Mouse (Mus musculus) gastrocnemius, adult 8-10 months (tissue): ENCODE results near the gene Olfr484. TPM values are rescaled to one million over a fixed set of nuclear protein-coding genes. Genes with fewer than 3 reads are reported as not detected.
"Not testable (repeated sequence)": the region's sequence is repeated elsewhere in the genome, so short reads cannot be mapped to it uniquely, and the experiment has no call there.

Experiments
- DNase-seq, 2 experiments: peaks; one replicate each; pipeline ENCODE4 v3.0.0; 2022; ENCODE audit warnings: low spot score in 2 of 2
- total RNA-seq, 4 experiments: library from RNA; stranded (reverse); gene quantifications; 2 replicates each; pipeline ENCODE4 v1.2.4; 2022

Gene Olfr484
- total RNA-seq = not detected

DNA sequence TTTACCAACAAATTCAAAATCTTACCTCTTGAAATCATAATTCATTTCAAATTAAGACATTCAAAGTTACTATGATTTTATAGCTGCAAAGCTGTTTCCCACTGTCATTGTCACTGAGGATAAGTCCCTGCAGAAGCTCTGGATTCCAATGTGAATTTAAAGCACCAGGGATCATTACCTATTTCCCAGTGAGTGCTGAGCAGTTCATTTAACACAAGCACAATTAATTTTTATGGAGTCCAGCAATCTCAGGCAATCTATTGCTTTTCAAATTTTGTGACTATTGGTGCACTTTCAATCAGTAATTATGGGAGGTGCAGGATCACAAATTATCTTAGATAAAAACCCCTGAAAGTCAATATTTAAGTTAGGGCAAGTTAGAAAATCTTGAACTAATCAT lies at the start of gene Olfr484:
Olfr484 (minus strand) TSS at position 101 of the 400 bp plus-strand sequence.
- no peak for DNase-seq

DNA sequence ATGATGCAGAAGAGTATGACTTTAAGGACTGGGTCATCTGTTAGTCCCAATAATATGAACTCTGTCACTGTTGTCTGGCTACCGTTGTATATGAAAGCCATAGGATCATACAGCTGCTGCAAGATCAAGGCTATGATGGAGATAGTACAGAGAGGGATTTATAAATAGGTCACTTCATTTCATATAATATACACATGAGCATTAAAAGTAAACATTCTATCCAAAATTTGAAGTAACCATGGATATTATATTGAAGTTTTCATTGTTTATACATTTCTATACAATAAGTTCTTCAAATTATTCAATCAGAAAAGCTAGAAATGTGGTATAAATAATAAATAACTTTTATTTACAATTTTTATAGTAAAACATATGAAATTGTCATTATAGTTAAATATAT lies 45.4 kb upstream of the Olfr484 start, which contains the start of gene Olfr486:
Olfr486 (minus strand) TSS at position 101 of the 400 bp plus-strand sequence.
- not testable (repeated sequence) for DNase-seq

GRCm38 (mm10) chr7:108159771-108160170 lies 32.5 kb upstream of the Olfr484 start, which contains the start of gene Olfr485:
TSS of gene Olfr485 (minus strand) at chr7:108159871.
- DNase-seq = no peak

DNA sequence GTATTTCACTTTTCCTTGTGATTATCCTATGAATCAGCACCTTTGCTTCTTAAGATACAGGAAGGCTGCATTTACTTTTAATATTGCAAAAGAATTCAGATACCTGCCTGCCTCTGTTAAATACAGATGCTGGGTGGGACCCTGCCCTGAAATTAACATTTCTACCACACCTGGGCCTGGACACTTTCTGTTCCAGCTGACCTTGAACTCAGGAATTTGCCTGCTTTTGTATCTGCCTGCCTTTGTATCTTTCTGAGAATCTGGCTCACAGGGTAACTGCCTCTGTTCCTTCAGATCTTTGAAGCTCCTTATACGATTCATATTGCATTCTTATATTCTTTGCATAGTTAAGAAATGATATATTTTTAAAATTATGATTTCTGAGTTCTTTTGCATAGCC lies 5.8 kb downstream of the Olfr484 start:
- no peak for DNase-seq

GRCm38 (mm10) chr7:108120681-108121080 lies 6.6 kb downstream of the Olfr484 start:
- no peak for DNase-seq

GRCm38 (mm10) chr7:108100549-108100948 lies 26.7 kb downstream of the Olfr484 start, which contains the start of gene Olfr483:
TSS of gene Olfr483 (plus strand) at chr7:108100849.
- DNase-seq = no peak

DNA sequence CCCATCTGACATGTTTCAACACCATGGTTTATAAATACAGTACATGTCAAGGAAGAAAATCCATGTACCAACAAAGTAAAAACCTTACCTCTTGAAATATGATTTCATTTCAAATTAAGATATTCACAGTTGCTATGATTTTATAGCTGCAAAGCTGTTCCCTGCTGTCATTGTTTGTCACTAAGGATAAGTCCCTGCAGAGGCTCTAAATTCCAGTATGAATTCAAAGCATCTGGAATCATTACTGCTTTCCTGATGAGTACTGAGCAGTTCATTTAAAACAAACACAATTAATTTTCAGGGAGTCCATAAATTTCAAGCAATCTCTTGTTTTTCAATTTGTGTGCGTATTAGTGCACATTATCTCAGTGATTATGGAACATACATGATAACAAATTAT lies 29.8 kb downstream of the Olfr484 start, which contains the start of gene Olfr482:
Olfr482 (minus strand) TSS at position 101 of the 400 bp plus-strand sequence.
- no peak for DNase-seq

- no peak for DNase-seq
Measured at GRCm38 (mm10) chr7:108079555-108079954, 47.7 kb downstream of the Olfr484 start, which contains the start of gene Olfr481. TSS of gene Olfr481 (plus strand) at chr7:108079855.

Other genes starting within 250 kb of the Olfr484 start
- gene Olfr472, start 229.5 kb downstream of the Olfr484 start, total RNA-seq = not detected
- not detected for gene Olfr473, start 197.0 kb downstream of the Olfr484 start, total RNA-seq
- gene Olfr474, start 172.8 kb downstream of the Olfr484 start, total RNA-seq = not detected
- gene Olfr476, start 162.6 kb downstream of the Olfr484 start, total RNA-seq = not detected
- gene Olfr477, start 140.8 kb downstream of the Olfr484 start, total RNA-seq = not detected
- gene Olfr478, start 93.5 kb downstream of the Olfr484 start, total RNA-seq = not detected
- gene Olfr479, start 76.8 kb downstream of the Olfr484 start, total RNA-seq = not detected
- not detected for gene Olfr480, start 60.1 kb downstream of the Olfr484 start, total RNA-seq
- gene Olfr481, start 47.6 kb downstream of the Olfr484 start, total RNA-seq = not detected
- under 1 TPM; 0.46 to 0.88 (median 0.60) TPM for gene Olfr482, start 29.9 kb downstream of the Olfr484 start, total RNA-seq
- not detected for gene Olfr483, start 26.6 kb downstream of the Olfr484 start, total RNA-seq
- gene Olfr485, start 32.4 kb upstream of the Olfr484 start, total RNA-seq = not detected
- gene Olfr486, start 45.3 kb upstream of the Olfr484 start, total RNA-seq = not detected
- gene Olfr487, start 87.2 kb upstream of the Olfr484 start, total RNA-seq = not detected
- not detected for gene Olfr488, start 130.9 kb upstream of the Olfr484 start, total RNA-seq
- not detected for gene Olfr490, start 161.5 kb upstream of the Olfr484 start, total RNA-seq
- not detected for gene Olfr491, start 186.0 kb upstream of the Olfr484 start, total RNA-seq
- gene Olfr492, start 196.2 kb upstream of the Olfr484 start, total RNA-seq = not detected
- not detected for gene Olfr493, start 219.5 kb upstream of the Olfr484 start, total RNA-seq
- gene Olfr494, start 237.9 kb upstream of the Olfr484 start, total RNA-seq = not detected